Mouse (Mus musculus): ENCODE measurements around the gene Lyve1.
"Not testable (repeated sequence)": the region's sequence is repeated elsewhere in the genome, so short reads cannot be mapped to it uniquely, and the experiment has no call there.

Gene Lyve1

GRCm38 (mm10) chr7:110862751-110863289, at the start of gene Lyve1:
TSS of gene Lyve1 (minus strand) at chr7:110863239.
- DNase-seq (ENCODE audit: low read depth, low spot score), result no peak

- DNase-seq (ENCODE audit: low read depth, low spot score), result no peak
These were observed 45.4 kb upstream of the Lyve1 start for GRCm38 (mm10) chr7:110908209-110909144.

- no peak for DNase-seq (ENCODE audit: low read depth, low spot score)
These were observed 43.5 kb upstream of the Lyve1 start for GRCm38 (mm10) chr7:110906566-110906965.

GRCm38 (mm10) chr7:110903226-110903625, 40.2 kb upstream of the Lyve1 start:
- DNase-seq (ENCODE audit: low read depth, low spot score), result no peak

GRCm38 (mm10) chr7:110897202-110897601, 34.2 kb upstream of the Lyve1 start:
- DNase-seq (ENCODE audit: low read depth, low spot score), result no peak

GRCm38 (mm10) chr7:110896453-110896852, 33.4 kb upstream of the Lyve1 start:
- no peak for DNase-seq (ENCODE audit: low read depth, low spot score)

- DNase-seq (ENCODE audit: low read depth, low spot score), result not testable (repeated sequence)
These were observed 32.7 kb upstream of the Lyve1 start for GRCm38 (mm10) chr7:110895772-110896171.

- DNase-seq (ENCODE audit: low read depth, low spot score), result no peak
These were observed 31.6 kb upstream of the Lyve1 start for GRCm38 (mm10) chr7:110894673-110895072.

- no peak for DNase-seq (ENCODE audit: low read depth, low spot score)
These were observed 31.0 kb upstream of the Lyve1 start for GRCm38 (mm10) chr7:110893943-110894610.

- peak; percentile 16 for DNase-seq (ENCODE audit: low read depth, low spot score)
These were observed 28.5 kb upstream of the Lyve1 start for GRCm38 (mm10) chr7:110891501-110891986.

GRCm38 (mm10) chr7:110881746-110882333, 18.8 kb upstream of the Lyve1 start:
- no peak for DNase-seq (ENCODE audit: low read depth, low spot score)

GRCm38 (mm10) chr7:110878028-110878427, 15.0 kb upstream of the Lyve1 start:
- DNase-seq (ENCODE audit: low read depth, low spot score), result no peak

- no peak for DNase-seq (ENCODE audit: low read depth, low spot score)
These were observed 13.9 kb upstream of the Lyve1 start for GRCm38 (mm10) chr7:110876965-110877364.

- DNase-seq (ENCODE audit: low read depth, low spot score), result no peak
These were observed 5.8 kb upstream of the Lyve1 start for GRCm38 (mm10) chr7:110868807-110869206.

GRCm38 (mm10) chr7:110867116-110867515, 4.1 kb upstream of the Lyve1 start:
- DNase-seq (ENCODE audit: low read depth, low spot score), result no peak

GRCm38 (mm10) chr7:110866021-110866420, 3.0 kb upstream of the Lyve1 start:
- no peak for DNase-seq (ENCODE audit: low read depth, low spot score)

- no peak for DNase-seq (ENCODE audit: low read depth, low spot score)
These were observed 2.5 kb upstream of the Lyve1 start for GRCm38 (mm10) chr7:110865570-110865969.

- no peak for DNase-seq (ENCODE audit: low read depth, low spot score)
These were observed 2.0 kb upstream of the Lyve1 start for GRCm38 (mm10) chr7:110865038-110865437.

- no peak for DNase-seq (ENCODE audit: low read depth, low spot score)
These were observed 2.9 kb downstream of the Lyve1 start for GRCm38 (mm10) chr7:110860129-110860528.

- DNase-seq (ENCODE audit: low read depth, low spot score), result no peak
These were observed 7.4 kb downstream of the Lyve1 start for GRCm38 (mm10) chr7:110855604-110856003.

GRCm38 (mm10) chr7:110854927-110855546, 8.0 kb downstream of the Lyve1 start:
- DNase-seq (ENCODE audit: low read depth, low spot score), result no peak
